Mouse (Mus musculus) brain, embryonic 18.5 days (tissue): ENCODE results near the gene Cenpu.
A peak's percentile ranks its signal among the peaks of the same experiment; 100 is the strongest.

Source experiments
- DNase-seq: peaks from one replicate; pipeline ENCODE4 v3.0.0-alpha.2; 2012; ENCODE audit warnings: low read depth, low spot score

Gene Cenpu

DNA sequence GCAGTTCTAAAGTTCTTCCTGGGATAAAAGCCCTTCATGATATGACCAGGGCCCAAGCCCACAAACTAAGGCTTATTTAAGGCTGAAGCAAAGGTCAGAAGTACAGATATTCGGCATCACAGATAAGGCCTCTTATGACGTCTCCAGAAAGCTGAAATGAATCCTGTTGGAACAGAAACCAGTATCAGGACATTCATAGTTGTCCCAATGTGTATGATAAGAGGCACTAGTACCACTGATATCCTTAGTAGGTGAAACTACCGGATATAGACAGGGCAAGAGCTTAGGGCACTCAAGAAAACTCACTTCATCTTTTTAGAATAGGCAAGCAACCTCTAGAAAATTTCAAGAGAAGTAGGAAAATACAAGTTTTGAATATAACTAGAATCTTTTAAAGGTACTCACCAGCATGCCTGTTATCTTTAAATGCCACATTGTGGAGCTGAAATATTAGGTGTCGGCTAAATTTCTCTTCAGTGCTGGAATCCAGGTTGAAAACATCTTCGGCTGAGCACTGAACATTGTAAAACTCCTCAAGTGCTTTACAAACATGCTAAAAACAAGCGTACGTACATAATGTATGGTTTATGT, 47.6 kb downstream of the Cenpu start:
- DNase-seq = no peak

DNA sequence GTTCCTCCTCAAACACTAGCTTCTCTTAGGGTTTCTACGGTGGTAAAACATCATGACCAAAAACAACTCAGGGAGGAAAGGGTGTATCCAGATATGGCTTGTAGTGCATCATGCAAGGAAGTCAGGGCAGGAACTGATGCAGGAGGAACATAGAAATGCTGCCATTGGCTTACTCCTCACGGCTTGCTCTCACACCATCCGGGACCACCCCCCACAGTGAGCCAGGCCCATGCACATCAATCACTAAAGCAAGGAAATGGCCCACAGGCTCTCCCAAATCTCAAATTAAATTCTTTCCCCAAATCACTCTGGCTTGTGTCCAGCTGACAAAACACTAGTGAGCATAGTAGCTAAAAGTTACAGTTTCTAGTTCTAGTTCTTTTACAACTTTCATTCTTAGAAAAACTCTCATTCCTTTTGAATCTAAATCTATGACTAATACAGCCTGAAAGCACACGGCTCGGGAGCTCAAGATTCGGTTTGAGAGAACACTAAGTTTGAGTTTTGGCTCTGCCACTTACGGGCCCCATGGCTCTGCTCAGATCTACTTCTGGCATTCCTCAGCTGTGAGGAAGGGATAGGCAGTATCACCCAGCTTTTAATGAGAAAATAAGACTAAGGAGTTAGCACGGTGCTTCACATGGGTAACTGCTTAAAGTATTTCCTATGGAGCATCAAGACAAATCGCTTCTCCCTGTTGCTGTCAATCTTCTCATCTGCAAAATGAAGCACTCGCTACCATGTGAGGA, 49.3 kb downstream of the Cenpu start:
- DNase-seq = no peak

DNA sequence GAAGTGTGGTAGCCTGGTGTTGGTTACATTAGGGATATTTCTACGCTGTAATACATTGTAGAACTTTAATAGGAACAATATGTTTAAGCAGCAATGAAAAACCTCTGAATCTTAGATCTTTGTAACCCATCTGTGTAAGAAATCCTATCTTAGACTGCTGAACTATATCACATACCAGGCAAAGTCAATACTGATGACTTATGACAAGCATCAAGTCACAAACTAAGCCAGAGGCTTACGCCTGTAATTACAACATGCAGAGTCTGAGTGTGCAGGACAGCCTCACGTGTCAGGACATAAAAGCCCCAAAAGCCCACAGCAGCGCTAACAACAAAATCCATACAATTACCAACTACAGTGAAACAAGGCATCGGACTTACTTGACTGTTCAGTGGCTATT, 51.8 kb downstream of the Cenpu start:
- DNase-seq = no peak

DNA sequence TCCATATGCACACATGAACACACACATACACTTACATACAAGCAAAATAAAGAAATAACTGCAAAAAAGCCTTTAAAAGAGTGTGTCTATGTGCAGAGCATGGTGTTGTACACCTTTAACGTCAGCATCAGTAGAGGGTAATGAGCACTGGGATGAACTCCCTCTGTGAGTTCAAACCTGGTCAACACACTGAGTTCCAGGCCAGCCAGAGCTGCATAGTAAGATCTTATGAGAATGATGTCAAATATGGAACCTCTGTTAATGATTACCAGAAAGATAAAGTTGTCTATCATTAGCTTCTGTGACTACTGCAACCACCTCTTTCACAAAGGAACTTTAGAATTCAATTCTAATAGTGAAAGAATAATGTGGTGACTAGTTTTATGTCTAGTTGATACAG, 55.1 kb downstream of the Cenpu start:
- DNase-seq = no peak

DNA sequence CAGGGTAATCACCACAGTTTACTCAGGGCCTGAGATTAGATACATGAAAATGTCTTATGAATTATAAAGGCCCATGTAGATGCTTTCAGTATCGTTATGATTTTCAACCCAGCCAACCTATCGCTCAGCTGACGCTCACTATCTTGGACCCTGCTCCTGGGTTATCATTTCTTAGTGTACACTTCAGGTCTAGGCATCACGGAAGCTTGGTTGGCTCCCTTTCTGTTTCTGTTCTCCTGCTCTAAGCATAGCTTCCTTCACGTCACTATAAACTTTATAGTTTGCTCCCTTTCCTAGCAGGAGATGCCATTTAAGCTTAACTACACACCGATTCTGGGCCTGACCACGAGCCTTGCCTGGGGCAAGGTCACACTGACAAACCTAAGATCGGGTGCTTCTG, 59.7 kb downstream of the Cenpu start:
- no peak for DNase-seq

DNA sequence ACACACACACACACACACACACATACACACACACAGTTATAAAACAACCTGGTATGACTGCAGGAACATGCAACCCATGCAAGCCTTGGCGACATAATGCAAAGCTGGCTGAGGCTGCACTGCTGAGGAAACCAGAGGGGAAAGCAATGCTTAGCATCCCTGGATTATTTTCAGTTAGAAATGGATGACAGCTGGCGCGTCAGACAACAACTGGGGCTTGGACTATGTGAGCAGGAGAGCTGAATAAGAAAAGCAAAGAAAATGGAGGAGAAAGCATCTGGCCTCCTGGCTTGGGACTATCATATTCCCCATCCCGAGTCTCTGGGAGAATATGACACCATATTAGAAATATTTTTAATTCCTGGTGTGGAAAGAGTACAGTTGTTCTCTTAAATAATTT, 61.1 kb downstream of the Cenpu start:
- DNase-seq = no peak

DNA sequence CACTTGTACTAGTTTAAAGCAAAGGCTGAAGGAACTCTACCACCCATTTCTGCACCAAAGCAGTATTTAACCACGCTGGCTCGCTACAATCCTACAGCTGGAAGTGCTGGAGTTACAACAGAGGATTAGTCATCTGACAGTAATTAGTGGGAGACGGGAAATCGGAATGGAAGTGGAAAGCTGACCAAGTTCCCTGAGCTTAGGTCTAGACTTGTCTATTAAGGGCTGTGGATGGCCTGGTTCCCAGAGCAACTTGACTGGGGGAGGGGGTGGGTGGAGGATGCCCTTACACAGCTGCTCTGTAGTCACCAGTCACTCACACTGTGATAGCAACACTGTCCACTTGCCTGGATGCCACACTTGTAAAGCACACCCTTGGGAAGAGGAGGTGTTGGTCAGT, 61.5 kb downstream of the Cenpu start:
- DNase-seq = no peak

DNA sequence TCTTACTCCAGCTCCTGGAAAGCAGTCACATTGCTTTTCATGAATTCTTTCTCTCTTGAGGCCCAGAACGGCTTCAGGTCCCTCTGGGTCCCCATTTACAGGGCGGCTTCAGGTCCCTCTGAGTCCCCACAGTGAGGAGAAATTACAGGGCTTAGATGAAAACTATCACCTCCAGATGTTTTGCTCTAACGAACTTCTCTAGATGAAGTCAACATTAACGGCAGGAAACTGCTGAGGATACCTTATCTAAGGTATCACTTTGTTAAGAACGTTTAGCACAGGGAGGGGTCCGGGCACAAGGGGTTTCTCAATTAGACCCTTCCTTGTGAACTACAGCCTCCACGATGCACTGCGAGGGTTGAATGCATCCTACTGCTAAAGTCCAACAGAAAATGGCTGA, 64.1 kb downstream of the Cenpu start:
- no peak for DNase-seq

DNA sequence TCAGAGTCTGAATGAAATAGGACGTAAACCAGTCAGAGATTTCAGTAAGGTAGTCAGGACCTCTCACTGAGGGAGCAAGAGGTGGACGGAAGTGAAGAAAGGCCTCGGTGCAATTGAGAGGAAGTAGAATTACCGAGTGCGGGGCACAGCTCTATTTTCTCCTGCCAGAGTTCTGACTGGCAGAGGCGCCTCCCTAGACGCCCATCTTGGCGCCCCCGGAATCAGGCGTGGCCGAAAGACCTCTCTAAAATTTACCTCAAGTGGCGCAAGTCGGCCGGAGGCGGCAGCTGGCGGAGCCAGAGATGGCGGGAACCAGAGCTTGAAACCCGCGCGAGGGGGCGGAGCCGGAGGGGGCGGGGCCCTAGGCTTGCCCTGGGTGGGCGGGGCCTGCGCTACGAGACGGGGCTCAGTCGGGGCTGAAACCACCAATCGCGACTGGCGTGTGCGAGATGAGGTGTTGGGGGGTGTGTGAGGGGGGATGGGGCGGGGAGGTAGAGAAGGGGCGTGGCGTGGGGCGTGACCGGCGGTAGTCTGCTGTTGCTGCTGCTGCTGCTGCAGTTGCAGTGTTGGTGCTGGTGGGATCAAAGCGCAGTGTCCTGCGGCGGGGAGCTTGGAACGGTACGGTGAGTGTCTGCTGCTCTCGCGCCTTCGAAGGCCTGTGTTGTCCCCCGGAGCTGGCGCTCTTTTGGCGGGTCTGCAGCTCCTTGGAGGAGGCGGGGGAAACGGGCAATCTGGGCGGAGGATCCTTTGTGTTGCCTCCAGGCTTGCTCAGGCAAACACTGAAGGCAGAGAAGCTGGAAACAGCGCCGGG, 65.3 kb downstream of the Cenpu start, which contains the start of the genes Primpol and Casp3:
Gene Primpol, minus strand, starts transcription at position 334 of the 811 bp plus-strand sequence.
Gene Casp3, plus strand, starts transcription at position 413 of the 811 bp plus-strand sequence.
- peak; percentile 93 for DNase-seq

DNA sequence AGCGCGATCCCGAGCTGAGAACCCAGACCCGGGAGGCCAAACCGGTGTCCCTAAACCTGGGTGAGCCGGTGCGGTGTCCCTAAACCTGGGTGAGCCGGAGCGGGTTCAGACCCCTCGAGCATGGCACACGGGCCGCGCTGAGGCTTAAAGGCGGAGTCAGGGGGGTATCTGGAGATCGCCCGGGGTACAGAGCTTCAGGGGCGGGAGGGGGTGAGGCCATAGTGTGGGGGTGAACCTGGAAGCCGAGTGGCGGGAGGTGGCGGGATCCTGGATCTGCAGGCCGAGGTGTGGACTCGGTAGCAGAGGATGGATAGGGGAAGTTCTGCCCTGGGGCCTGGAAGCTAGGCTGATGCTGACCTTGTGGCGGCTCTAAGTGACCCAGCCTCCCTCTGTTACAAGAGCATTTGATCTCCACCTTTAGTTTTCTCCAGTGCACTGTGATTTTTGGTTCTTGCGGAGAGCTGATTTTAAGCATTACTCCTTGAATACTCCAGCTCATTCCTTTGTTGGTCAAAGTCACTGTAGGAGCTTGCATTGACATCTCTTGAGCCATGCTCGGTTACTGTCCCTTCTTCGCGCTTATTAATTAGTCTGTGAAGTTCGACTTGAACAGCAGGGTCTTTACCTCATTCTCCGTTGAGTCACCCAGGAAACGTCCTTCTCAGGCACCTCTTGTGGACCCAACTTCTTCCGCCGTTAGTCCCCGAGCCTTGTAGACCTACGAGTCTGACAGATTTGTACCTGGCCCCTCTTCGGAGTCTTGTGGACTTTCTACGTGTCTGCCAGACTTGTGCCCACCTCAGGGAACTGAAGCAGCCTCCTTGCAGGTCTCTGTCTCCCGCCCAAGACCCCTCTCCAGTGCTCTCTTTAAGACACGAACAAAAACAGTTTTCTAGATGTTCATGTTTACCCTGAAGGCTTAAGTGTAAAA, 66.1 kb downstream of the Cenpu start:
- DNase-seq = no peak

DNA sequence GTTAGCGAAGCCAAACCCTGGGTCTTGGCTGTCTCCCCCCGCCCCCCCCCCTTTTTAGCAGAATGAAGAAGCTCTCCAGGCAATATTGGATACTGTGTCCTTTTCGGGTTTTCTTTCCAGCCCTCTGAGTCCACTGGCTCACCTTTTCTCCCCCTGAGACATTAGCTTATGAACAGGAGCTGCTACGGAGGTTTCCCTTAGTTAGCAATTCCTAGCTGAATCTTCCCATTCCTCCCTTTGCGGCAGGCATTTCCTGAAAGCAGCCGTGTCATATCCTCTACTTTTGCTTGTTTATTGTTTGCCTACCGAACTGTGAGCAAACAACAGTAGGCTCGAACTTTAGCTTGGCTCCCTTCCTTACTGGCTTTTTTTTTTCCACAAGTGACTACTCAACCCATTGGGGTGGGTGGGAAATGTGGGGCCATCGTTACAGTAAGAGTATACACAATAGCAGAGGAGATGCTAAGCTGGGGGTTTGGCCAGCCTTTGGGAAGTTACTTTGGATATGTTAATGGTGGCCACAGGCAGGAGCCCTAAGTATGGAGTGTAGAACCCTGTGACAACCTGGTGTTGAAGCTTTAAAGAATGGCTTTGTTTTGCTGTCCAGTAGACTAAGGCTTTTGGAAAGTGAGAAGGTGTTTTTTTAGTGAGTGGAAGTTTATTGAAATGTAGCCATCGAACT, 67.0 kb downstream of the Cenpu start:
- DNase-seq = no peak

DNA sequence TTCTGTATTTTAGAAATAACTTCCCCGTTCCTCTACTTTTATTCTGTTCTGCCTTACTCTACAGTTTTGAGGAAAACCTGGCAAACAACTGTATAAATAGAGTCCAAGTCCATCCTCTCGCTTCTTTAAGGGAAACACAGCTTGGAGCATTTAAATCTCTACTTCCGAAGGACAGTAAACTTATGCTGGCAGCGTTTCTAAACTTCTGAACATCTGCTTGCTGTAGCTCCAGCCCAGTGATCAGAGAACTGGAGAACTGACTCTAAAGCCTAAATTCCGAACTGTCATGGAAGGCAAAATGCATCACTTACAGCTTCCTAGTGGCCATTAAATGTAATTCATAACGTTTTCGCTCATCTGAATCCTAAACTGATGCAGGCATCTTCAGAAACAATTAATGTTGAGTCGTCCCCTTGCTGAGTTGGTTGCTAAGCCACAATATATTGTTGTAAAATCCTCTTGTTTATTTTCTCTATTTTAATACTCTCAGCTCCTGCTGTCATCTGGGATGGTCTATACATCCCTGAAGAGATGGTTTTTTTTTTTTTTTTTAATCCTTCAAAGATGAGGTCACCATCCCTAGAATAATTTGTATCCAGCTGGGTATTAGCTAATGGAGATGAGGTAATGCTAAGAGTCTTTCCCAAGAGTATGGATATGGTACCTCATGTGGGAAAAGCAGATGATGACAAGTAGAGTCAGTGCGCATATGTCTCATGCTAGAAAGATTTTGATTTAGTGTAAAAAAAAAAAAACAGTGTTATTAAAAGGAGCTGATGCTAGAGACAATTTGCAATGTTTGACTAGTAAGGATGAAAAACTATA, 70.8 kb downstream of the Cenpu start:
- DNase-seq = no peak

DNA sequence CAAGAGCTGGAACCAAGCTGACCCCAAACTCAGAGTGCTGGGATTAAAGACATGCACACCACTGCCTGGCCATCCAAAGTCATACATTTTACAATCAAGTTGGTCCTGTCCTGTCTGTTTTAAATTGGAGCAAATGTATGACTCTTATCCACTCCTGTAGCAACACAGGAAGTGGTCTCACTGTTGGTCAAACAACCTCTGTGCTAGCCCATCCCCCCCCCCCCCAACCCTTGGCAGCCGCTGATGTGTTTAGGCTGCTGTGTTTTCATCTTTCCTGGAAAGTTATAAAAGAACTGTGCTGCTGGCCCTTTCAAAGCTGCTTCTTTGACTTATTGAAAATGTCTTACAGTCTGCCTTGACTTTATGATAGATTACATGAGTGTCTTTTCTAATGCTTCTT, 73.3 kb downstream of the Cenpu start:
- DNase-seq = no peak

DNA sequence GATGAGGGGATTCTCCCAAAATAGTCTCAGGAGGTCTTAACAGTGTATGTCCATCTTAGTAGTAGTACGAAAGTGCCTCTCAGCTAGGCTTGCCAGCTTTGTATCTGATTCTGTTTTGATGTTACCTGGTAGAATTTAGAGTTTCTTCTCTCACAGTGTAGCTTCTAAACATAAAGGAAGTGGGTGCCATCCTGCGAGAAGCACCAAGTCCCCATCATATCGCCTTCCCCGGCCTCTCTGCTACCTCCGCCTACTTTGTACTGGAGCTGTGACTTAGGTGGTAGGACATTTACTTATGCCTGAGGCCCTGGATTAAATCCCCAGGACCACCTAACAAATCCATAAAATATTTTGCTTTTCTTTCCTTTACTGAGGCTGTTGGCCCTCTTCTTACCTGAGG, 74.8 kb downstream of the Cenpu start:
- no peak for DNase-seq

DNA sequence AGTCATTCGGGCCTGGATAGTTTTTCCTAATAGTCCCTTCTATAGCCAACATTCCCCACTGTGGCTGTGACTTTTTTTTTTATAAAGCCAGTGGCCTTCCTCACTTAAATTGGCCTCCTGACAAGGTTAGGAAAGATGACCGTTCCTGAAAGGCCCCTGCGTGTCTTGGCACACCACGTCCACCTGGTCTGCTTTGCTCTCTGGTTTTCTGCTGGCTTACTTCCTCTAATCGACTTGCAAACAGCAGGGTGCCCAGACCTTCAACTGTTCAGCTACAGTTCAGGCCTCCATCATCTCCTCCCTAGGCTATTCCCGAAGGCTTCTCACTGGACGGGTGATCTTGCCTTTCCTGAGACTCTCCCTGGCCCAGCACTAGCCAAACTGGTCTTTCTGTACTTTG, 76.1 kb downstream of the Cenpu start:
- DNase-seq = no peak

DNA sequence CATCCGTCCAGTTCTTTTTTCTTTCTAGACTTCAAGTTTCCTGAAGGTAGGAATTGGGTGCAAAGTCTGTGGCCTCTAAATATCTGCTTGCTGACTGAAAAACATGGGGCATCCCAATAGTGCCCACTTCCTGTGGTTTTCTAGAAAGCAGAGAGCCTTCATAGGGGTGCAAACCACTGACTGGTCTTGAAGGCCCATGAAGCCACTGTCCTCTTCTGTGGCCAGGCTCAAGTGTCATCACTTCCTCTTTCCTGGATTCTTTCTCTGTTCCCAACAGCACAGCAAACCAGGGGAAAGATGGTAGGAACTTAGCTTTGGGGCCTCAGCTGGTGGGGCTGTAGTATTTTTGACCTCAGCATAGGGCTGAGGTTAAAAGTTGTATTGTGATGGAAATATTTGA, 76.8 kb downstream of the Cenpu start:
- no peak for DNase-seq
